Mouse (Mus musculus): Measurements from ENCODE around the gene Nos3.
A peak's percentile ranks its signal among the peaks of the same experiment; 100 is the strongest.

Nos3 gene

GRCm38 (mm10) chr5:24344477-24345051 lies 20.0 kb upstream of the Nos3 start:
- peak; percentile 76 to 82 for DNase-seq

GRCm38 (mm10) chr5:24346313-24346712 lies 18.3 kb upstream of the Nos3 start:
- DNase-seq = no peak

GRCm38 (mm10) chr5:24347186-24347875 lies 17.3 kb upstream of the Nos3 start:
- no peak for DNase-seq

GRCm38 (mm10) chr5:24348128-24348527 lies 16.5 kb upstream of the Nos3 start:
- peak; percentile 87 to 90 for DNase-seq

GRCm38 (mm10) chr5:24348546-24348945 lies 16.1 kb upstream of the Nos3 start:
- peak; percentile 60 to 69 for DNase-seq

GRCm38 (mm10) chr5:24350073-24350472 lies 14.5 kb upstream of the Nos3 start:
- DNase-seq = no peak

- peak; percentile 26 to 48 for DNase-seq
Observed at GRCm38 (mm10) chr5:24350531-24351250, 13.9 kb upstream of the Nos3 start.

GRCm38 (mm10) chr5:24351278-24351677 lies 13.3 kb upstream of the Nos3 start, which contains the start of gene Kcnh2:
Gene Kcnh2 (minus strand): TSS chr5:24351604.
- DNase-seq = no peak

GRCm38 (mm10) chr5:24351701-24352171 lies 12.9 kb upstream of the Nos3 start:
- DNase-seq = peak; percentile 89 to 93

- DNase-seq = peak; percentile 75 to 84
Observed at GRCm38 (mm10) chr5:24352251-24352859, 12.3 kb upstream of the Nos3 start.

- no peak for DNase-seq
Observed at GRCm38 (mm10) chr5:24353327-24353726, 11.3 kb upstream of the Nos3 start.

GRCm38 (mm10) chr5:24356764-24357163 lies 7.8 kb upstream of the Nos3 start:
- DNase-seq = no peak

GRCm38 (mm10) chr5:24357461-24357860 lies 7.1 kb upstream of the Nos3 start:
- peak; percentile 93 to 94 for DNase-seq

- DNase-seq = peak; percentile 87 to 88
Observed at GRCm38 (mm10) chr5:24360792-24361454, 3.7 kb upstream of the Nos3 start.

GRCm38 (mm10) chr5:24363467-24363866 lies 1.1 kb upstream of the Nos3 start:
- DNase-seq = no peak

GRCm38 (mm10) chr5:24364061-24364460 lies 549 bp upstream of the Nos3 start:
- DNase-seq = no peak

GRCm38 (mm10) chr5:24364963-24365362 lies 353 bp downstream of the Nos3 start:
- DNase-seq = no peak

- peak in 1 of 2 experiments; percentile 27 for DNase-seq
Observed at GRCm38 (mm10) chr5:24365528-24365927, 918 bp downstream of the Nos3 start.

- DNase-seq = no peak
Observed at GRCm38 (mm10) chr5:24366426-24366825, 1.8 kb downstream of the Nos3 start.

GRCm38 (mm10) chr5:24369767-24370166 lies 5.2 kb downstream of the Nos3 start:
- no peak for DNase-seq

- DNase-seq = no peak
Observed at GRCm38 (mm10) chr5:24373807-24374206, 9.2 kb downstream of the Nos3 start.

- no peak for DNase-seq
Observed at GRCm38 (mm10) chr5:24374216-24374615, 9.6 kb downstream of the Nos3 start.
